Mouse (Mus musculus) CH12.LX (cell line): ENCODE data around the gene Eml1. TPM values are rescaled to one million over a fixed set of nuclear protein-coding genes. Genes with fewer than 3 reads are reported as not detected.

Experiments used
- DNase-seq: peaks from one replicate; pipeline ENCODE4 v3.0.0-alpha.2; 2013; ENCODE audit errors: extremely low read depth
- H3K27ac ChIP-seq: 2 replicates; pipeline ENCODE4 v1.5.1; 2012; ENCODE audit warnings: low read depth, mild to moderate bottlenecking, control low read depth, moderate library complexity; ENCODE audit not compliant: insufficient read depth
- H3K27me3 ChIP-seq: replicated peaks from 2 replicates; pipeline ENCODE3; 2012; ENCODE audit warnings: inconsistent platforms
- H3K36me3 ChIP-seq, 2 experiments: replicated peaks in 1 of 2; 2 replicates each; pipeline versions ENCODE3 to v1.6.1; 2012; ENCODE audit warnings: inconsistent platforms in 1 of 2, low read length in 1 of 2, mild to moderate bottlenecking in 1 of 2, mixed read lengths in 1 of 2, moderate library complexity in 1 of 2; ENCODE audit not compliant: control insufficient read depth in 1 of 2, insufficient read depth in 1 of 2
- H3K4me1 ChIP-seq, 2 experiments: 2 replicates each; pipeline ENCODE4 v1.6.1; 2012; ENCODE audit warnings: inconsistent platforms in 1 of 2, moderate library complexity in 1 of 2; ENCODE audit not compliant: insufficient read depth in 2 of 2, control insufficient read depth in 1 of 2
- H3K4me2 ChIP-seq: 2 replicates; pipeline ENCODE4 v1.6.1; 2012; ENCODE audit warnings: low read depth, mild to moderate bottlenecking, control low read depth; ENCODE audit not compliant: poor library complexity, insufficient read depth, severe bottlenecking
- H3K4me3 ChIP-seq, 3 experiments: fragments of 150-350 bp in 1 of 3; sonication (generic) in 1 of 3; replicated peaks in 1 of 3; 2 replicates each; pipeline versions ENCODE3 to v1.5.1; 2011 to 2012; ENCODE audit warnings: low read depth in 2 of 3, low read length in 2 of 3, mild to moderate bottlenecking in 2 of 3, moderate library complexity in 2 of 3, control low read depth in 1 of 3, improper control_type of control experiment in 1 of 3, inconsistent platforms in 1 of 3, mixed read lengths in 1 of 3; ENCODE audit not compliant: poor library complexity in 1 of 3
- H3K79me2 ChIP-seq: replicated peaks from 2 replicates; pipeline ENCODE4 v1.6.1; 2012; ENCODE audit warnings: mild to moderate bottlenecking, moderate library complexity; ENCODE audit not compliant: control insufficient read depth, poor library complexity, insufficient read depth, severe bottlenecking; ENCODE audit errors: extremely low read depth
- H3K9ac ChIP-seq: 2 replicates; pipeline ENCODE4 v1.6.1; 2012; ENCODE audit warnings: low read depth, mild to moderate bottlenecking, control low read depth, moderate library complexity; ENCODE audit not compliant: insufficient read depth
- H3K9me3 ChIP-seq: replicated peaks from 2 replicates; pipeline ENCODE3; 2012; ENCODE audit warnings: low read length, inconsistent platforms, mixed read lengths
- BHLHE40 ChIP-seq: IDR thresholded peaks from 2 replicates; pipeline ENCODE4 v1.6.1; 2011; ENCODE audit warnings: mild to moderate bottlenecking, low read depth, low read length, improper control_type of control experiment
- CHD1 ChIP-seq: IDR thresholded peaks from 2 replicates; pipeline ENCODE4 v1.6.1; 2012; ENCODE audit warnings: low read depth, low read length, improper control_type of control experiment, inconsistent platforms
- CTCF ChIP-seq, 2 experiments: IDR thresholded peaks in 1 of 2; conservative IDR thresholded peaks in 1 of 2; 2 replicates each; pipeline ENCODE4 v1.5.1; 2011 to 2012; ENCODE audit warnings: low read depth in 2 of 2, low read length in 2 of 2, improper control_type of control experiment in 1 of 2, inconsistent platforms in 1 of 2, mild to moderate bottlenecking in 1 of 2, moderate library complexity in 1 of 2
- E2F4 ChIP-seq: IDR thresholded peaks from 2 replicates; pipeline ENCODE4 v1.6.1; 2011; ENCODE audit warnings: low read depth, low read length, improper control_type of control experiment; ENCODE audit not compliant: insufficient replicate concordance
- ELF1 ChIP-seq: IDR thresholded peaks from 2 replicates; pipeline ENCODE4 v1.6.1; 2014; ENCODE audit warnings: low read depth, mild to moderate bottlenecking, inconsistent platforms, low read length, improper control_type of control experiment
- EP300 ChIP-seq: IDR thresholded peaks from 2 replicates; pipeline ENCODE4 v1.6.1; 2011; ENCODE audit warnings: low read length, improper control_type of control experiment
- ETS1 ChIP-seq: conservative IDR thresholded peaks from 2 replicates; pipeline ENCODE4 v1.6.1; 2012; ENCODE audit warnings: low read depth, mild to moderate bottlenecking, inconsistent platforms, low read length, improper control_type of control experiment, moderate library complexity
- GABPA ChIP-seq: IDR thresholded peaks from 2 replicates; pipeline ENCODE4 v1.6.1; 2012; ENCODE audit warnings: low read depth, low read length, improper control_type of control experiment, inconsistent platforms; ENCODE audit not compliant: insufficient replicate concordance
- IRF4 ChIP-seq: IDR thresholded peaks from 2 replicates; pipeline ENCODE4 v1.6.1; 2014; ENCODE audit warnings: low read depth, mild to moderate bottlenecking, inconsistent platforms, low read length, improper control_type of control experiment
- MAX ChIP-seq: IDR thresholded peaks from 2 replicates; pipeline ENCODE4 v1.6.1; 2011; ENCODE audit warnings: low read length, improper control_type of control experiment
- MEF2A ChIP-seq: IDR thresholded peaks from 2 replicates; pipeline ENCODE4 v1.6.1; 2014; ENCODE audit warnings: low read depth, mild to moderate bottlenecking, inconsistent platforms, low read length, improper control_type of control experiment, borderline replicate concordance
- MYC ChIP-seq: IDR thresholded peaks from 2 replicates; pipeline ENCODE4 v1.6.1; 2011; ENCODE audit warnings: low read depth, mild to moderate bottlenecking, improper control_type of control experiment, low read length
- NRF1 ChIP-seq: IDR thresholded peaks from 2 replicates; pipeline ENCODE4 v1.6.1; 2014; ENCODE audit warnings: low read depth, mild to moderate bottlenecking, inconsistent platforms, low read length, improper control_type of control experiment, moderate library complexity
- PAX5 ChIP-seq: IDR thresholded peaks from 2 replicates; pipeline ENCODE4 v1.6.1; 2012; ENCODE audit warnings: low read length, inconsistent platforms, mixed read lengths
- POLR2A ChIP-seq: IDR thresholded peaks from 2 replicates; pipeline ENCODE4 v1.6.1; 2011; ENCODE audit warnings: low read depth, mild to moderate bottlenecking, improper control_type of control experiment, low read length
- POLR2AphosphoS2 ChIP-seq: IDR thresholded peaks from 2 replicates; pipeline ENCODE4 v1.6.1; 2011; ENCODE audit warnings: low read depth, low read length, improper control_type of control experiment
- RCOR1 ChIP-seq: conservative IDR thresholded peaks from 2 replicates; pipeline ENCODE4 v1.6.1; 2012; ENCODE audit warnings: low read depth, mild to moderate bottlenecking, inconsistent platforms, low read length, improper control_type of control experiment
- SMC3 ChIP-seq: IDR thresholded peaks from 2 replicates; pipeline ENCODE4 v1.6.1; 2011; ENCODE audit warnings: low read depth, low read length, improper control_type of control experiment
- TCF12 ChIP-seq: IDR thresholded peaks from 2 replicates; pipeline ENCODE4 v1.6.1; 2014; ENCODE audit warnings: low read depth, mild to moderate bottlenecking, inconsistent platforms, low read length, improper control_type of control experiment
- USF2 ChIP-seq: conservative IDR thresholded peaks from 2 replicates; pipeline ENCODE4 v1.6.1; 2011; ENCODE audit warnings: low read depth, low read length, improper control_type of control experiment
- ZKSCAN1 ChIP-seq: IDR thresholded peaks from 2 replicates; pipeline ENCODE4 v1.6.1; 2012; ENCODE audit warnings: low read depth, inconsistent platforms, low read length, improper control_type of control experiment, borderline replicate concordance
- ZMIZ1 ChIP-seq: IDR thresholded peaks from 2 replicates; pipeline ENCODE4 v1.6.1; 2012; ENCODE audit warnings: low read depth, mild to moderate bottlenecking, inconsistent platforms, low read length, improper control_type of control experiment
- dilution Hi-C: fragments of 300-500 bp; cut with MboI; formaldehyde crosslinking; loops from 2 replicates; pipeline ENCODE4 v1.14.3; 2020; ENCODE audit warnings: low sequenced_read_pairs; ENCODE audit not compliant: extremely low pct_unique_long_range_greater_than_20kb, extremely low pct_ligation_motif_present
- in situ Hi-C: fragments of 300-500 bp; cut with MboI; formaldehyde crosslinking; loops from 3 replicates; pipeline ENCODE4 v1.14.3; 2019; ENCODE audit warnings: low sequenced_read_pairs, low pct_ligation_motif_present, low pct_unique_long_range_greater_than_20kb, mixed read lengths
- polyA plus RNA-seq: library from polyadenylated mRNA; unstranded; fragments of >175 nt; gene quantifications from 2 replicates; pipeline ENCODE4 v1.2.1, GENCODE M21; 2012; ENCODE audit warnings: low read depth; ENCODE audit not compliant: insufficient read length
- total RNA-seq, 2 experiments: library from RNA; depleted of rRNA; stranded (reverse); fragments of 300-350 nt in 1 of 2; fragments of >200 nt in 1 of 2; gene quantifications; 2 replicates each; pipeline ENCODE4 v1.2.3; 2012 to 2014

The Eml1 gene
- total and polyA plus RNA-seq, 3 experiments, result not detected

- Histone ChIP-seq H3K27me3 (peaks cover 87% of the 10 kb centered on the region), H3K9ac (no peak overlapping the region), H3K4me3 (no peak overlapping the region), H3K79me2 (no peaks in the 10 kb centered on the region), H3K4me1 (no peaks in the 10 kb centered on the region), H3K36me3 (no peaks in the 10 kb centered on the region), H3K27ac (no peak overlapping the region), H3K9me3 (peaks cover 9% of the 10 kb centered on the region), H3K4me2 (no peak overlapping the region)
- dilution Hi-C loops, result no loop called here
- TF ChIP-seq MYC, result no peak
- TF ChIP-seq PAX5, result no peak
- no peak for TF ChIP-seq TCF12
- no peak for TF ChIP-seq GABPA
- no peak for TF ChIP-seq ETS1
- TF ChIP-seq POLR2AphosphoS2, result no peak
- TF ChIP-seq ZMIZ1, result no peak
- no peak for TF ChIP-seq MAX
- no peak for TF ChIP-seq NRF1
- no peak for TF ChIP-seq E2F4
- no peak for TF ChIP-seq CTCF (conservative IDR thresholded peaks at IDR 0.05 in 1 of 2, IDR thresholded peaks at IDR 0.05 in 1 of 2; ENCODE audit: low read depth in 2 of 2, low read length in 2 of 2)
- TF ChIP-seq ELF1, result no peak
- no peak for TF ChIP-seq IRF4
- TF ChIP-seq ZKSCAN1, result no peak
- TF ChIP-seq CHD1, result no peak
- no peak for TF ChIP-seq RCOR1
- TF ChIP-seq SMC3, result no peak
- DNase-seq, result no peak
- in situ Hi-C loops, result no loop called here
These were observed 19.8 kb upstream of the Eml1 start for GRCm38 (mm10) chr12:108350931-108351330.

GRCm38 (mm10) chr12:108352371-108353136, 18.2 kb upstream of the Eml1 start:
- TF ChIP-seq POLR2A (no peak), BHLHE40 (no peak), CHD1 (no peak), EP300 (no peak), MEF2A (no peak), USF2 (no peak)
- no peak for DNase-seq
- Histone ChIP-seq H3K27ac (no peak overlapping the region), H3K27me3 (peaks cover 84% of the 10 kb centered on the region), H3K4me1 (no peaks in the 10 kb centered on the region), H3K79me2 (no peaks in the 10 kb centered on the region), H3K4me3 (no peak overlapping the region), H3K9me3 (peaks cover 11% of the 10 kb centered on the region), H3K4me2 (no peak overlapping the region), H3K36me3 (no peaks in the 10 kb centered on the region), H3K9ac (no peak overlapping the region)
- in situ Hi-C loops (no loop called here), dilution Hi-C loops (no loop called here)
